ENCODE assay signal across 25 mouse cellular contexts in the genomic region with DNA sequence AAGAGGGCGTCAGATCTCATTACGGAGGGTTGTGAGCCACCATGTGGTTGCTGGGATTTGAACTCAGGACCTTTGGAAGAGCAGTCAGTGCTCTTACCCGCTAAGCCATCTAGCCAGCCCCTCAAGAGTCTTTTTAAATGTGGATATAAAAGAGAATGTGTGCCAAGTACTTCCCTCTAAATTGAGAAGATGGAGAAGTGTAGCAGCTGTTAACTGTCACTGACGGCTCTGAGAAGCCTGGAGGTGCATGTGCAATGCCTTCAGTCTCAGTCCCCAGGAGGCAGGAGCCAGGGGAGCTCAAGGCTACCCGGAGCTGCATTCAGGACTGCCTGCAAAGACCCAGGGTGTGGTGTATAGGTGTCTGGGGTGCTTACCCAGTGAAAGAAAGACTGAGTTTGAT. TPM values are rescaled to one million over a fixed set of nuclear protein-coding genes. Genes with fewer than 3 reads are reported as not detected.
DNase-seq lines count a peak whose midpoint lies in the region; ATAC-seq and TF ChIP-seq lines count a peak whose summit lies in the region.
"Had no signal": no experiment of that assay in that cellular context is flagged by ENCODE, and none has a peak within 500 bp of the region (broad histone marks: within the 10 kb centered on the region; RNA-seq: fewer than 3 reads in every experiment).

No protein-coding gene starts in this region.

- peaks cover 36% of the 10 kb centered on the region for H3K36me3 ChIP-seq in lung, embryonic 14.5 days (ENCODE audit: insufficient read depth)
- H3K36me3 ChIP-seq in lung, postnatal 0 days (ENCODE audit: insufficient read depth, low read length): 0 out of 2 replicates have a peak, but pooled peaks cover 3% of the 10 kb centered on the region

- H3K27me3 ChIP-seq in lung, embryonic 14.5 days (ENCODE audit: insufficient read depth, low read length): 0 out of 2 replicates have a peak, but pooled peaks cover under 1% of the 10 kb centered on the region
- H3K27me3 ChIP-seq in lung, postnatal 0 days (replicated peaks; ENCODE audit: insufficient read depth, low read length): no peaks in the 10 kb centered on the region
- H3K27me3 ChIP-seq: embryonic facial prominence, embryonic 12.5 days; embryonic facial prominence, embryonic 15.5 days had no signal

- no peak for TF ChIP-seq EP300 in lung, postnatal 0 days (IDR thresholded peaks at IDR 0.05)

- TF ChIP-seq CTCF in lung, embryonic 14.5 days (IDR thresholded peaks at IDR 0.05; ENCODE audit: low read depth): no peak
- TF ChIP-seq CTCF in lung, postnatal 0 days (IDR thresholded peaks at IDR 0.05): no peak

- no peaks in the 10 kb centered on the region for H3K9me3 ChIP-seq in lung, embryonic 14.5 days (ENCODE audit: low read depth, low read length)
- H3K9me3 ChIP-seq in lung, postnatal 0 days (ENCODE audit: low read length): no peaks in the 10 kb centered on the region
- H3K9me3 ChIP-seq: embryonic facial prominence, embryonic 12.5 days; embryonic facial prominence, embryonic 15.5 days; hindbrain, embryonic 10.5 days; hindbrain, embryonic 13.5 days had no signal

- peak; percentile 83 for DNase-seq in lung, embryonic 14.5 days
- DNase-seq in lung, adult 18-20 months: no peak
- DNase-seq in lung, postnatal 0 days (ENCODE audit: low spot score): peak; percentile 52
- peak; percentile 49 for DNase-seq in lung, postnatal 14 days
- no peak for DNase-seq in embryo, embryonic 11 days
- DNase-seq in spleen, postnatal 4 days (ENCODE audit: low spot score in 2 of 2): no peak
- DNase-seq: adrenal gland, adult 2 months; adrenal gland, postnatal 14 days; cerebellum, adult 11-12 months; cerebellum, adult 8-10 months; cerebellum, postnatal 10 days; cerebellum, postnatal 36 days; forebrain, postnatal 0 days; gastrocnemius, adult 2 months; gastrocnemius, postnatal 14 days; heart, adult 18-20 months; heart, postnatal 36 days had no signal

- H3K9ac ChIP-seq in lung, embryonic 14.5 days: no peak overlapping the region
- H3K9ac ChIP-seq in lung, postnatal 0 days (replicated peaks; ENCODE audit: low read depth): no peak overlapping the region
- H3K9ac ChIP-seq: embryonic facial prominence, embryonic 12.5 days; embryonic facial prominence, embryonic 15.5 days; forebrain, postnatal 0 days; hindbrain, embryonic 13.5 days had no signal

- H3K4me1 ChIP-seq in lung, embryonic 14.5 days (ENCODE audit: insufficient read depth): peaks cover 4% of the 10 kb centered on the region; the same call in 1 of the 2 replicates
- H3K4me1 ChIP-seq in lung, postnatal 0 days (ENCODE audit: insufficient read depth, low read depth, low read length): no peaks in the 10 kb centered on the region; the same call in 1 of the 2 replicates

- WGBS in lung, embryonic 14.5 days: 46% methylated on average over 5 of the region's 5 CpGs
- WGBS in lung, postnatal 0 days: 58% methylated on average over 5 of the region's 5 CpGs

- H3K27ac ChIP-seq in lung, embryonic 14.5 days (ENCODE audit: low read depth): no peak overlapping the region
- no peak overlapping the region for H3K27ac ChIP-seq in lung, postnatal 0 days (ENCODE audit: low read length)
- H3K27ac ChIP-seq: embryonic facial prominence, embryonic 12.5 days; embryonic facial prominence, embryonic 15.5 days; hindbrain, embryonic 10.5 days; hindbrain, embryonic 13.5 days had no signal

- ATAC-seq in lung, embryonic 14.5 days (ENCODE audit: insufficient read depth): peak; percentile 19; the same call in 1 of the 2 replicates
- no peak for ATAC-seq in lung, postnatal 0 days
- ATAC-seq: CD4-positive, CD25-positive, alpha-beta regulatory T cell, adult 4 months; forebrain, embryonic 14.5 days; forebrain, postnatal 0 days; hindbrain, embryonic 16.5 days had no signal

- no peak overlapping the region for H3K4me3 ChIP-seq in lung, embryonic 14.5 days (ENCODE audit: low read depth, low read length)
- no peak overlapping the region for H3K4me3 ChIP-seq in lung, postnatal 0 days (ENCODE audit: low read depth, low read length)
- H3K4me3 ChIP-seq: embryonic facial prominence, embryonic 12.5 days; embryonic facial prominence, embryonic 15.5 days; hindbrain, embryonic 10.5 days; hindbrain, embryonic 13.5 days had no signal

- H3K4me2 ChIP-seq in lung, embryonic 14.5 days: no peak overlapping the region
- H3K4me2 ChIP-seq in lung, postnatal 0 days (replicated peaks; ENCODE audit: low read depth, low read length): no peak overlapping the region
- H3K4me2 ChIP-seq: embryonic facial prominence, embryonic 12.5 days; embryonic facial prominence, embryonic 15.5 days; heart, embryonic 11.5 days; hindbrain, embryonic 13.5 days had no signal

RNA-seq across cellular contexts. Expression of gene Rfk, which starts 4.1 kb away (rescaled TPM):
- 64.1 and 70.1 TPM in 2 replicates for polyA plus RNA-seq in lung, embryonic 14.5 days (2014; fragmentation: Nextera tagmentation; extraction: Ambion mirVana)
- polyA plus RNA-seq in lung, postnatal 0 days (2015; fragmentation: Nextera tagmentation; extraction: Ambion mirVana): 77.4 and 93.0 TPM in 2 replicates

RNA-seq across cellular contexts. Expression of gene Gcnt1, which starts 25.3 kb away (rescaled TPM):
- 5.4 and 6.0 TPM in 2 replicates for polyA plus RNA-seq in lung, embryonic 14.5 days (2014; fragmentation: Nextera tagmentation; extraction: Ambion mirVana)
- 2.6 and 2.7 TPM in 2 replicates for polyA plus RNA-seq in lung, postnatal 0 days (2015; fragmentation: Nextera tagmentation; extraction: Ambion mirVana)

Comparison
In these comparisons a context has a peak if more than half of its experiments do, and no peak if none do; other contexts are left out.
1. DNase-seq: peak in lung, embryonic 14.5 days (single experiment), lung, postnatal 0 days (single experiment) and lung, postnatal 14 days (single experiment); none in lung, adult 18-20 months (0 of 2), embryo, embryonic 11 days (single experiment) and spleen, postnatal 4 days (0 of 2).